Mouse (Mus musculus): ENCODE measurements around the gene Sp7. TPM values are rescaled to one million over a fixed set of nuclear protein-coding genes. Genes with fewer than 3 reads are reported as not detected.
A peak's percentile ranks its signal among the peaks of the same experiment; 100 is the strongest.

Gene Sp7
- polyA plus RNA-seq, 1 experiment from 2014 or later, result 35.4 TPM

GRCm38 (mm10) chr15:102404608-102405488, 37.9 kb upstream of the Sp7 start:
- peak overlapping the region; percentile 58 for H3K4me3 ChIP-seq (replicated peaks)
- no peaks in the 10 kb centered on the region for H3K9me3 ChIP-seq (replicated peaks)
- H3K27me3 ChIP-seq, result no peaks in the 10 kb centered on the region
- ATAC-seq (ENCODE audit: insufficient number of reproducible peaks, low FRiP score, low TSS enrichment, low read depth), result peak; percentile 22; the same call in 1 of the 2 replicates
- H3K9ac ChIP-seq, result peak overlapping the region; percentile 66
- H3K4me1 ChIP-seq, result peaks cover 42% of the 10 kb centered on the region
- 14% methylated on average over 34 of the region's 34 CpGs for WGBS
- peaks cover 23% of the 10 kb centered on the region for H3K36me3 ChIP-seq
- H3K27ac ChIP-seq (replicated peaks), result peak overlapping the region; percentile 100
- H3K4me2 ChIP-seq (replicated peaks), result peak overlapping the region; percentile 60

- ATAC-seq (ENCODE audit: insufficient number of reproducible peaks, low FRiP score, low TSS enrichment, low read depth), result no peak
- peaks cover 27% of the 10 kb centered on the region for H3K4me1 ChIP-seq
- no peaks in the 10 kb centered on the region for H3K27me3 ChIP-seq
- H3K9me3 ChIP-seq (replicated peaks), result no peaks in the 10 kb centered on the region
- no peak overlapping the region for H3K27ac ChIP-seq (replicated peaks)
- no peak overlapping the region for H3K4me3 ChIP-seq (replicated peaks)
- H3K9ac ChIP-seq, result no peak overlapping the region
- WGBS, result 91% methylated on average over 3 of the region's 3 CpGs
- H3K36me3 ChIP-seq, result no peaks in the 10 kb centered on the region
- no peak overlapping the region for H3K4me2 ChIP-seq (replicated peaks)
These were observed 35.2 kb upstream of the Sp7 start for GRCm38 (mm10) chr15:102402210-102402609.

- Histone ChIP-seq H3K9ac (no peak overlapping the region), H3K36me3 (no peaks in the 10 kb centered on the region), H3K4me1 (peaks cover 23% of the 10 kb centered on the region), H3K9me3 (replicated peaks) (no peaks in the 10 kb centered on the region), H3K27ac (replicated peaks) (0 out of 2 replicates have a peak overlapping the region, but pooled peaks have one; percentile 94), H3K27me3 (no peaks in the 10 kb centered on the region), H3K4me2 (replicated peaks) (no peak overlapping the region), H3K4me3 (replicated peaks) (no peak overlapping the region)
- no peak for ATAC-seq (ENCODE audit: insufficient number of reproducible peaks, low FRiP score, low TSS enrichment, low read depth)
- WGBS, result 77% methylated on average over 2 of the region's 2 CpGs
These were observed 34.3 kb upstream of the Sp7 start for GRCm38 (mm10) chr15:102401278-102401677.

- peak overlapping the region; percentile 94 for H3K27ac ChIP-seq (replicated peaks)
- H3K4me1 ChIP-seq, result peaks cover 23% of the 10 kb centered on the region
- no peaks in the 10 kb centered on the region for H3K9me3 ChIP-seq (replicated peaks)
- no peaks in the 10 kb centered on the region for H3K36me3 ChIP-seq
- H3K4me3 ChIP-seq (replicated peaks), result 0 out of 2 replicates have a peak overlapping the region, but pooled peaks have one; percentile 42
- no peak overlapping the region for H3K9ac ChIP-seq
- H3K4me2 ChIP-seq (replicated peaks), result peak overlapping the region; percentile 62; the same call in 1 of the 2 replicates
- ATAC-seq (ENCODE audit: insufficient number of reproducible peaks, low FRiP score, low TSS enrichment, low read depth), result no peak
- WGBS, result 77% methylated on average over 10 of the region's 10 CpGs
- H3K27me3 ChIP-seq, result no peaks in the 10 kb centered on the region
These were observed 33.6 kb upstream of the Sp7 start for GRCm38 (mm10) chr15:102400476-102401045.

GRCm38 (mm10) chr15:102399229-102400221, 32.5 kb upstream of the Sp7 start:
- no peaks in the 10 kb centered on the region for H3K9me3 ChIP-seq (replicated peaks)
- H3K4me3 ChIP-seq (replicated peaks), result peak overlapping the region; percentile 42
- ATAC-seq (ENCODE audit: insufficient number of reproducible peaks, low FRiP score, low TSS enrichment, low read depth), result peak; percentile 86
- peaks cover 24% of the 10 kb centered on the region for H3K4me1 ChIP-seq
- WGBS, result 3% methylated on average over 34 of the region's 34 CpGs
- no peaks in the 10 kb centered on the region for H3K27me3 ChIP-seq
- peak overlapping the region; percentile 62 for H3K4me2 ChIP-seq (replicated peaks)
- no peaks in the 10 kb centered on the region for H3K36me3 ChIP-seq
- peak overlapping the region; percentile 94 for H3K27ac ChIP-seq (replicated peaks)
- peak overlapping the region; percentile 35 for H3K9ac ChIP-seq

- peak overlapping the region; percentile 42; the same call in 1 of the 2 replicates for H3K4me3 ChIP-seq (replicated peaks)
- H3K9me3 ChIP-seq (replicated peaks), result no peaks in the 10 kb centered on the region
- H3K36me3 ChIP-seq, result no peaks in the 10 kb centered on the region
- no peak for ATAC-seq (ENCODE audit: insufficient number of reproducible peaks, low FRiP score, low TSS enrichment, low read depth)
- peaks cover 28% of the 10 kb centered on the region for H3K4me1 ChIP-seq
- WGBS, result 23% methylated on average over 5 of the region's 5 CpGs
- H3K27me3 ChIP-seq, result no peaks in the 10 kb centered on the region
- H3K4me2 ChIP-seq (replicated peaks), result peak overlapping the region; percentile 62
- H3K9ac ChIP-seq, result no peak overlapping the region
- H3K27ac ChIP-seq (replicated peaks), result peak overlapping the region; percentile 94
These were observed 31.6 kb upstream of the Sp7 start for GRCm38 (mm10) chr15:102398629-102399028.

GRCm38 (mm10) chr15:102395061-102395460, 28.1 kb upstream of the Sp7 start:
- H3K9me3 ChIP-seq (replicated peaks), result no peaks in the 10 kb centered on the region
- no peak overlapping the region for H3K27ac ChIP-seq (replicated peaks)
- ATAC-seq (ENCODE audit: insufficient number of reproducible peaks, low FRiP score, low TSS enrichment, low read depth), result no peak
- H3K9ac ChIP-seq, result no peak overlapping the region
- H3K4me3 ChIP-seq (replicated peaks), result no peak overlapping the region
- H3K27me3 ChIP-seq, result no peaks in the 10 kb centered on the region
- 7% methylated on average over 3 of the region's 3 CpGs for WGBS
- peaks cover 23% of the 10 kb centered on the region for H3K4me1 ChIP-seq
- no peaks in the 10 kb centered on the region for H3K36me3 ChIP-seq
- no peak overlapping the region for H3K4me2 ChIP-seq (replicated peaks)

GRCm38 (mm10) chr15:102393584-102394014, 26.6 kb upstream of the Sp7 start:
- Histone ChIP-seq H3K9me3 (replicated peaks) (no peaks in the 10 kb centered on the region), H3K4me3 (replicated peaks) (no peak overlapping the region), H3K4me1 (peaks cover 13% of the 10 kb centered on the region), H3K27ac (replicated peaks) (peak overlapping the region; percentile 51), H3K27me3 (no peaks in the 10 kb centered on the region), H3K4me2 (replicated peaks) (no peak overlapping the region), H3K9ac (no peak overlapping the region), H3K36me3 (no peaks in the 10 kb centered on the region)
- ATAC-seq (ENCODE audit: insufficient number of reproducible peaks, low FRiP score, low TSS enrichment, low read depth), result no peak

GRCm38 (mm10) chr15:102392520-102392919, 25.5 kb upstream of the Sp7 start:
- Histone ChIP-seq H3K36me3 (no peaks in the 10 kb centered on the region), H3K4me1 (peaks cover 12% of the 10 kb centered on the region; the same call in 1 of the 2 replicates), H3K4me3 (replicated peaks) (no peak overlapping the region), H3K9ac (no peak overlapping the region), H3K4me2 (replicated peaks) (no peak overlapping the region), H3K9me3 (replicated peaks) (no peaks in the 10 kb centered on the region), H3K27ac (replicated peaks) (no peak overlapping the region), H3K27me3 (no peaks in the 10 kb centered on the region)
- ATAC-seq (ENCODE audit: insufficient number of reproducible peaks, low FRiP score, low TSS enrichment, low read depth), result no peak
- 51% methylated on average over 2 of the region's 2 CpGs for WGBS

GRCm38 (mm10) chr15:102388942-102389341, 22.0 kb upstream of the Sp7 start:
- H3K4me3 ChIP-seq (replicated peaks), result no peak overlapping the region
- 82% methylated on average over 3 of the region's 3 CpGs for WGBS
- H3K4me1 ChIP-seq, result peaks cover 4% of the 10 kb centered on the region; the same call in 1 of the 2 replicates
- no peak for ATAC-seq (ENCODE audit: insufficient number of reproducible peaks, low FRiP score, low TSS enrichment, low read depth)
- H3K27ac ChIP-seq (replicated peaks), result no peak overlapping the region
- H3K9ac ChIP-seq, result no peak overlapping the region
- no peak overlapping the region for H3K4me2 ChIP-seq (replicated peaks)
- no peaks in the 10 kb centered on the region for H3K9me3 ChIP-seq (replicated peaks)
- no peaks in the 10 kb centered on the region for H3K27me3 ChIP-seq
- H3K36me3 ChIP-seq, result no peaks in the 10 kb centered on the region
